Mouse (Mus musculus): ENCODE data around the gene Taf13. TPM values are rescaled to one million over a fixed set of nuclear protein-coding genes. Genes with fewer than 3 reads are reported as not detected.

Gene Taf13
- polyA plus RNA-seq, 1 experiment from 2014 or later = 51.8 TPM

DNA sequence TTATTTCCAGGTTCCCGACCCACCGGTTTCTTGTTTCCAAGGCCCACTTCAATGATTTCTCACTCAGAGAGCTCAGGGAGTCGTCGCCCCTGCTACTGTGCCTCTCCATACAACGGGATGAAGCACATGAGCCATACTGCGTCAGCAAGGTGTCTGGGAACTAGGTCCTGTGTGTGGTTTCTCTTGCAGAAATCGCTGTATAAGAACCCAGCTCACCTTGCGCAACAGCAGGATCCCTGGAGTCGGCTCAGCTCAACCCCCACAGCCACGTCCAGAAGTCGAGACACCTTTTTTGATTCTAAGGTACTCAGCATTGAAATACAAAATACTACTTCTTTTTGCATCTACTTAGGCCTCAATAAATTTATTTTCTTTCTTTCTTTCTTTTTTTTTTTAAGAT lies 29.2 kb upstream of the Taf13 start:
- no peak overlapping the region for H3K4me2 ChIP-seq (ENCODE audit: low read length)
- H3K4me1 ChIP-seq (ENCODE audit: control insufficient read depth, insufficient read depth, low read length) = peaks cover 4% of the 10 kb centered on the region
- DNase-seq (ENCODE audit: low spot score) (no peak), ATAC-seq (no peak)
- 81% methylated on average over 11 of the region's 11 CpGs for WGBS
- H3K4me3 ChIP-seq (ENCODE audit: low read depth, low read length) = no peak overlapping the region
- H3K27ac ChIP-seq (ENCODE audit: low read depth, low read length) = no peak overlapping the region
- no peak overlapping the region for H3K9ac ChIP-seq (ENCODE audit: low read length)
- no peaks in the 10 kb centered on the region for H3K9me3 ChIP-seq (replicated peaks; ENCODE audit: control insufficient read depth, low read length)
- H3K27me3 ChIP-seq (replicated peaks; ENCODE audit: control insufficient read depth, insufficient read depth, low read length) = no peaks in the 10 kb centered on the region
- no peaks in the 10 kb centered on the region for H3K36me3 ChIP-seq (ENCODE audit: control insufficient read depth, insufficient read depth, low read length)

DNA sequence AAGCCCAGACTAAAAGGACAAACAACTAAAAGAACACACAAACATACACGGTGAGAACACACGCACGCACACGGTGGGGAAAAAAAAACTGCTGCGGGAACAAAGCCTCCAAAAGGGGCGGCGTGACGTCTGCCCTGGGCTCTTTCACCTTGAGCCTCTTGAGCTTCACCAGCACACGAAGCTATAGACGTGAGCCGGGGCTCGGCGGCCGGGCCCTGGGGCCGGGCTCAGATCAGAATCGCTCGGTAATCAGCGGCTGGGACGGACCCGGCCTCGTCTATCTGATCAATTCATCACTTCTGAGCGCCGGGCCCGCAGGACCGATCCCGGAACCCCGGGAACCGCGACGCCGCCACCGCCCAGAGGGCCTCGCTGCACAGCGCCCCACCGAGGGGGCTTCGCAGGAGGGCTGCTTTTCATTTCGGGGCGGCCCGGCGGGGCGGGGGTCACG lies 17.4 kb upstream of the Taf13 start:
- Histone ChIP-seq H3K27ac (ENCODE audit: low read depth, low read length) (peak overlapping the region; percentile 92), H3K4me3 (ENCODE audit: low read depth, low read length) (peak overlapping the region; percentile 87), H3K27me3 (replicated peaks; ENCODE audit: control insufficient read depth, insufficient read depth, low read length) (no peaks in the 10 kb centered on the region), H3K4me2 (ENCODE audit: low read length) (peak overlapping the region; percentile 77), H3K9me3 (replicated peaks; ENCODE audit: control insufficient read depth, low read length) (no peaks in the 10 kb centered on the region), H3K9ac (ENCODE audit: low read length) (peak overlapping the region; percentile 99), H3K36me3 (ENCODE audit: control insufficient read depth, insufficient read depth, low read length) (peaks cover 23% of the 10 kb centered on the region), H3K4me1 (ENCODE audit: control insufficient read depth, insufficient read depth, low read length) (peaks cover 5% of the 10 kb centered on the region; the same call in 1 of the 2 replicates)
- ATAC-seq (peak; percentile 74), DNase-seq (ENCODE audit: low spot score) (no peak)
- 1% methylated on average over 42 of the region's 42 CpGs for WGBS

DNA sequence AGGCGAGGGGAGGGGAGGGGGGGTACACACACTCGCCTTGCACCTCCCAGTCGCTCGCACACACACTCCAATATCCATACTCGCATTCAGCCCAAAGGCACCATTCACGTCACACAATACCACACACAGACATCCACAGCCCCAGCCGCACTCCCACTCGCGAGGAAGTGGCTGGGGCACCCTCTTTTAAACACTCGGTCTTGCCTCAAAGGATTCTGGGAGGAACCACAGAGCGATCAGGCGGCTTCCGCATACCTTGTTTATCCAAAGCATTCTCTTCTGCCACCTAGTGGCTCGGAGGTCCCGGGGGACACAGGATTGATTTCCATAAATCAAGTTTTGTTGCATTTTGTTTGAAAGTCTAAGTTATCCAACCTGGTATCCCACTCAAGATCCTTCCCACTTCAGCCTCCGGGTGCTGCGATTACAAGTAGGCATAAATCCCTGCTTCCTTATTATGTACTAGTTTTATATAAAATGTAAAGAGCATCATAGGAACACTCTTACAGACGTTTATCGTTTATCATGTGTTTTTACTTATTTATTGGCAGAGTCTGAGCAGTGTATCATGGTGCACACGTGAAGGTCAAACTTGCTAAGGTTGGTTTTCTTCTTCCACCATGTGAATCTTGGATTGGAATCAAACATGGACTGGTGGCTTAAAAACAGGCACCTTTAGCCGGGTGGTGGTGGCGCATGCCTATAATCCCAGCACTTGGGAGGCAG lies 16.7 kb upstream of the Taf13 start:
- no peaks in the 10 kb centered on the region for H3K27me3 ChIP-seq (replicated peaks; ENCODE audit: control insufficient read depth, insufficient read depth, low read length)
- H3K4me1 ChIP-seq (ENCODE audit: control insufficient read depth, insufficient read depth, low read length) = peaks cover 5% of the 10 kb centered on the region; the same call in 1 of the 2 replicates
- H3K36me3 ChIP-seq (ENCODE audit: control insufficient read depth, insufficient read depth, low read length) = peaks cover 28% of the 10 kb centered on the region
- H3K9me3 ChIP-seq (replicated peaks; ENCODE audit: control insufficient read depth, low read length) = no peaks in the 10 kb centered on the region
- peak overlapping the region; percentile 77 for H3K4me2 ChIP-seq (ENCODE audit: low read length)
- peak; percentile 99 for DNase-seq (ENCODE audit: low spot score)
- peak; percentile 98 for ATAC-seq
- peak overlapping the region; percentile 99 for H3K9ac ChIP-seq (ENCODE audit: low read length)
- 18% methylated on average over 22 of the region's 22 CpGs for WGBS
- peak overlapping the region; percentile 92 for H3K27ac ChIP-seq (ENCODE audit: low read depth, low read length)
- H3K4me3 ChIP-seq (ENCODE audit: low read depth, low read length) = peak overlapping the region; percentile 87

DNA sequence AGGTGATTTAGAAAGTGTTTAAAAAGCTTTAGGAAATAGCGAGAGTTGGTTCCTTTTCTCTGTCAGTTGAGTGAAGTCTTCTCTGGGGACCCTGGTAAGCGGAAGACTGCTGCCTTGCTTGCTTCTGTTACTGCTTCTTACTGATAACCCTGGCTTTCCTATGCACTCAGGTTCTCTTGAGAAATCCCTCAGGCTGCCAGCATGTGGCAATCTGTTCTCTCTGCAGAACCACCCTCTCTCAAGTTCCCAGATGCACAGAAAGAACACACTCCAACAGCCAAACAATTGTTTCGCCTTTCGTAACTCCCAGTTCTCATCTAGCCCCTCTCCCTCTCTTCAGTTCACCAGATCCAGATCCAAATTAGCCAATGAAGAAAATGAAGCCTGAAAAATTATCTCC lies 13.6 kb upstream of the Taf13 start:
- Histone ChIP-seq H3K9ac (ENCODE audit: low read length) (no peak overlapping the region), H3K36me3 (ENCODE audit: control insufficient read depth, insufficient read depth, low read length) (peaks cover 34% of the 10 kb centered on the region), H3K9me3 (replicated peaks; ENCODE audit: control insufficient read depth, low read length) (no peaks in the 10 kb centered on the region), H3K27ac (ENCODE audit: low read depth, low read length) (no peak overlapping the region), H3K4me3 (ENCODE audit: low read depth, low read length) (no peak overlapping the region), H3K4me1 (ENCODE audit: control insufficient read depth, insufficient read depth, low read length) (peaks cover 14% of the 10 kb centered on the region; the same call in 1 of the 2 replicates), H3K27me3 (replicated peaks; ENCODE audit: control insufficient read depth, insufficient read depth, low read length) (no peaks in the 10 kb centered on the region), H3K4me2 (ENCODE audit: low read length) (no peak overlapping the region)
- 93% methylated on average over 4 of the region's 4 CpGs for WGBS
- ATAC-seq (no peak), DNase-seq (ENCODE audit: low spot score) (no peak)

DNA sequence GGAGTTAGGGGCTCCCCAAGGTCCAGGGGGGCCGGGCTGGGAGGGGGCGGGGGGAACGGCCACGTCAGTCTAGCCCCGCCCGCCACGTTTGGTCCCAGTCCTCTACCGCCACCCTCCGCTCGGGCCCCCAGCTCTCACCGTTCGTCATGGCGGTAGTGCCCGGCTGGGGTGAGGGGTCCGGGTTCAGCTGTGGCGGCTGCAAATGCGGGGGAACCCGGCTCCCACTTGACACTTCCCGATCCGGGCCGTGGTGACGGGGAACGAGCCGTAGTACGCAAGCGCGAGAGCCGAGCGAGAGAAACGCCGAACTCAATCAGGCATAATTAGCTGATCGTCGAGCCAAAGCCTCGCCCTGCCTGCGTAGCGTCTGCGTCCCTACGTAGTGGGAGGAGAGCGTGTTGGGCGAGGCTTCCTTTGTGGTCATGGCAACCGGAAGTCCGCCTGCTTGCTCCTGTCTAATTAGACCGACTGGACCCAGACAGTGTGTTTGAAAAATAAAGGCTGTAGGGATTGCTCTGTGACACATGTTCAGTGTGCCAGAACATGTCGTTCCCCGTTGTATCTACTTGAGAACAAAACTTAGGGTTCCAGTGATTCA lies 9.3 kb upstream of the Taf13 start, which contains the start of gene Tmem167b:
Gene Tmem167b (minus strand): TSS at position 334 of the 598 bp plus-strand sequence.
- Histone ChIP-seq H3K27ac (ENCODE audit: low read depth, low read length) (peak within 1 kb of the TSS; percentile 93), H3K4me2 (ENCODE audit: low read length) (peak within 1 kb of the TSS; percentile 82), H3K9ac (ENCODE audit: low read length) (peak within 1 kb of the TSS; percentile 90), H3K27me3 (replicated peaks; ENCODE audit: control insufficient read depth, insufficient read depth, low read length) (no peaks in the 10 kb centered on the region), H3K9me3 (replicated peaks; ENCODE audit: control insufficient read depth, low read length) (no peaks in the 10 kb centered on the region), H3K4me1 (ENCODE audit: control insufficient read depth, insufficient read depth, low read length) (peaks cover 13% of the 10 kb centered on the region; the same call in 1 of the 2 replicates), H3K36me3 (ENCODE audit: control insufficient read depth, insufficient read depth, low read length) (peaks cover 29% of the 10 kb centered on the region), H3K4me3 (ENCODE audit: low read depth, low read length) (peak within 1 kb of the TSS; percentile 81)
- DNase-seq (ENCODE audit: low spot score) = peak; percentile 100
- under 1% methylated on average over 43 of the region's 45 CpGs for WGBS
- peak; percentile 97 for ATAC-seq

DNA sequence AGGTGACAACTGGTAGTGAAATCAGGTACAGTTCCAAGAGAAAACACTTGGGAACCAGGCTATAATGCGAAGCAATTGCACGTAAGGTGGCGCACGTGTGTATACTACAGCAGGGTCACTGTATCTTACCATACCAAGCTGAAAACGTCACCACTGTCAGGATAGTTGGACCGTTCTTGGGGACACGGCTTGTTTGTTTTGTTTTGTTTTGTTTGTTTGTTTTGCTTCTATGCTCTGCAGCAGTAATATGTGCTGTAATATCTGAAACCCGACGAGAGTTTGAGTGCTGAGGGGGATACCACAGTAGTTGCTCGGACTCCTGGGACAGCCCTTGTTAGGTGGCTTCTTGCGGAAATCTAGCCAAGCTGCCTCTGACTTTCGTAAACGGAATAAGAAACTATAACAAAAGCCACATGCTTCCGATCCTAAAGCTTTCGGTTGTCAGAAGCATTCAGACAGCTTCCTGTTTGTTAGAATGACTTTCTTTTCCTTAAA lies 8.7 kb upstream of the Taf13 start:
- Histone ChIP-seq H3K36me3 (ENCODE audit: control insufficient read depth, insufficient read depth, low read length) (peaks cover 24% of the 10 kb centered on the region), H3K4me2 (ENCODE audit: low read length) (peak overlapping the region; percentile 82), H3K9me3 (replicated peaks; ENCODE audit: control insufficient read depth, low read length) (no peaks in the 10 kb centered on the region), H3K9ac (ENCODE audit: low read length) (peak overlapping the region; percentile 54), H3K27me3 (replicated peaks; ENCODE audit: control insufficient read depth, insufficient read depth, low read length) (no peaks in the 10 kb centered on the region), H3K27ac (ENCODE audit: low read depth, low read length) (peak overlapping the region; percentile 93), H3K4me3 (ENCODE audit: low read depth, low read length) (peak overlapping the region; percentile 81), H3K4me1 (ENCODE audit: control insufficient read depth, insufficient read depth, low read length) (peaks cover 13% of the 10 kb centered on the region; the same call in 1 of the 2 replicates)
- peak; percentile 78 for ATAC-seq
- no peak for DNase-seq (ENCODE audit: low spot score)
- WGBS = 7% methylated on average over 15 of the region's 15 CpGs

DNA sequence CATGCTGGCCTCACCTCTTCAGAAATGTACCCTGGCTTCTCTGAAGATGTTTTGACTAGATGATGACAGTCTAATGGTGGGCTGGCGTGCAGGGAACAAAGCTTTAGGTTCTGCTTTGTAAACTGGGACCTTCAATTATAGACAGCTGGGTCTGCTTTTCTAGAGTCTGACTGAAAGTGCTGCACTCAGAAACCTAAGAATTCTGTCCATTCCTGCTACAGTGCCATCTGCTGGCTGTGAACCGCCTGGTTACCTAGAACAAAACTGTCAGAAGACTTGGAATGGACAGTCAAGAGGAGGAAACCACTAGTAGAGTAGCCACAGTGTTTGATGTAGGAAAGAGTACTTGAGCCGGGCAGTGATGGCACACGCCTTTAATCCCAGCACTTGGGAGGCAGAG lies 8.2 kb upstream of the Taf13 start:
- no peaks in the 10 kb centered on the region for H3K9me3 ChIP-seq (replicated peaks; ENCODE audit: control insufficient read depth, low read length)
- H3K27ac ChIP-seq (ENCODE audit: low read depth, low read length) = peak overlapping the region; percentile 93
- peaks cover 20% of the 10 kb centered on the region for H3K36me3 ChIP-seq (ENCODE audit: control insufficient read depth, insufficient read depth, low read length)
- H3K9ac ChIP-seq (ENCODE audit: low read length) = peak overlapping the region; percentile 54
- peaks cover 13% of the 10 kb centered on the region; the same call in 1 of the 2 replicates for H3K4me1 ChIP-seq (ENCODE audit: control insufficient read depth, insufficient read depth, low read length)
- WGBS = 10% methylated on average over 4 of the region's 4 CpGs
- ATAC-seq (peak; percentile 28), DNase-seq (ENCODE audit: low spot score) (peak; percentile 94)
- no peaks in the 10 kb centered on the region for H3K27me3 ChIP-seq (replicated peaks; ENCODE audit: control insufficient read depth, insufficient read depth, low read length)
- H3K4me2 ChIP-seq (ENCODE audit: low read length) = peak overlapping the region; percentile 82
- H3K4me3 ChIP-seq (ENCODE audit: low read depth, low read length) = peak overlapping the region; percentile 81

DNA sequence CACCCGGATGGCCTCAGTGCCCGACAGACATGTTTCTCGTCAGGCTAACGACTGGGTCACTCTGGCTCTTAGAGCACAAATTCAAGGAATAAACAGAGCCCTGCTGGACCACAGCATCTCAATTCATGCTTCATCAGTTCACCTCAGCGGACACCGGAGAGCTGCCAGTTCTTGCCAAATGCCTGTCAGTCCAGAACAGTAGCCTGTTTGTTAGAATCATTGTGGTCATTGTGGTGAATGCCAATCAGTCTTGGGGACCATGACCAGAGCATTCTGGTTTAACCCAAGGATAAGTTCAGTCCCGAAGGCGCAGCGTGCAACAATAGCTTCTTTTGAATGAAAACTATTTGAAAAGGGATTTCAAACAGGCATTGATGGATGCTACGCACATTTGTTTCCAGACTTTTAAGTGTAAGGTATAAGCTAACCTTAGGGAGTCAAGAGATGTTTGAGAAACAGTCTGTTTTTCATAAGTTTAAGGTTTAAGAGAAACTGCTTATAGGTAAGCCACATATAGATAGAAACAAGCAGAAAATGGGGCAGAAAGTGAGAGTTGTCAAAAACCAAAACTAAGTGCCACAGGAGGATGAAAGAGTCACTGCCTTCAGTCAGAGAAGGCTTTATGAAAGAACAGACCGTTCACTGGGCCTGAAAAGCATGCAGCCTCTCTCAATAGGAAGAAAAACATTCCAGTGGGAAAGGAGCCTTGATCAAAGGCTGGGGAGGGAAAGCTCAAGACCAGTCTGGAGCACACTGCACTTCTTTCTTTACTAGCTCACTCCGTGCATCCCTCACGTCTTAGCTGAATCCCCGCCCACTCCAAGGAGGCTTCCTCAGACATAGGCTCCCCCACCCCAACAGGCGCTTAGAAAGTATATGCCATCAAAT lies 3.3 kb upstream of the Taf13 start:
- H3K27me3 ChIP-seq (replicated peaks; ENCODE audit: control insufficient read depth, insufficient read depth, low read length) = no peaks in the 10 kb centered on the region
- H3K4me1 ChIP-seq (ENCODE audit: control insufficient read depth, insufficient read depth, low read length) = peaks cover 14% of the 10 kb centered on the region
- ATAC-seq = peak; percentile 42
- H3K9me3 ChIP-seq (replicated peaks; ENCODE audit: control insufficient read depth, low read length) = no peaks in the 10 kb centered on the region
- H3K27ac ChIP-seq (ENCODE audit: low read depth, low read length) = peak overlapping the region; percentile 76
- H3K9ac ChIP-seq (ENCODE audit: low read length) = no peak overlapping the region
- 4% methylated on average over 15 of the region's 15 CpGs for WGBS
- peak overlapping the region; percentile 24; the same call in 1 of the 2 replicates for H3K4me2 ChIP-seq (ENCODE audit: low read length)
- peak; percentile 86 for DNase-seq (ENCODE audit: low spot score)
- H3K4me3 ChIP-seq (ENCODE audit: low read depth, low read length) = no peak overlapping the region
- no peaks in the 10 kb centered on the region for H3K36me3 ChIP-seq (ENCODE audit: control insufficient read depth, insufficient read depth, low read length)
